Mouse (Mus musculus) kidney, embryonic 15.5 days (tissue): ENCODE measurements around the gene P2ry6. TPM values are rescaled to one million over a fixed set of nuclear protein-coding genes. Genes with fewer than 3 reads are reported as not detected.

Source experiments
- ATAC-seq: fragments of 200-750 bp; cut with Nextera tagmentation; replicated peaks from 2 replicates; pipeline ENCODE4 v1.8.0; 2017; ENCODE audit warnings: moderate TSS enrichment; ENCODE audit not compliant: low FRiP score
- H3K27ac ChIP-seq: fragments of 300-500 bp; sonication (generic); 2 replicates; pipeline ENCODE4 v1.5.1; 2015; ENCODE audit warnings: mild to moderate bottlenecking, inconsistent platforms
- H3K27me3 ChIP-seq: fragments of 300-500 bp; sonication (generic); 2 replicates; pipeline ENCODE4 v1.6.1; 2015; ENCODE audit warnings: inconsistent platforms
- H3K36me3 ChIP-seq: fragments of 300-500 bp; sonication (generic); 2 replicates; pipeline ENCODE4 v1.6.1; 2015; ENCODE audit warnings: inconsistent platforms
- H3K4me1 ChIP-seq: fragments of 300-500 bp; sonication (generic); 2 replicates; pipeline ENCODE4 v1.6.1; 2015; ENCODE audit warnings: inconsistent platforms
- H3K4me2 ChIP-seq: fragments of 300-500 bp; sonication (generic); 2 replicates; pipeline ENCODE4 v1.6.1; 2015; ENCODE audit warnings: moderate library complexity, mild to moderate bottlenecking, inconsistent platforms
- H3K4me3 ChIP-seq: fragments of 300-500 bp; sonication (generic); replicated peaks from 2 replicates; pipeline ENCODE4 v1.5.1; 2015; ENCODE audit warnings: mild to moderate bottlenecking, inconsistent platforms
- H3K9ac ChIP-seq: fragments of 300-500 bp; sonication (generic); 2 replicates; pipeline ENCODE4 v1.6.1; 2015; ENCODE audit warnings: mild to moderate bottlenecking, inconsistent platforms
- H3K9me3 ChIP-seq: fragments of 300-500 bp; sonication (generic); replicated peaks from 2 replicates; pipeline ENCODE4 v1.6.1; 2016; ENCODE audit warnings: inconsistent platforms
- WGBS: fragments of 180-500 bp; shearing (Covaris S2); methylation state at CpG from one replicate; pipeline ENCODE4 v1.1.7; 2015; ENCODE audit warnings: mixed read lengths; 5-methylcytosine and 5-hydroxymethylcytosine counted together
- polyA plus RNA-seq: library from polyadenylated mRNA; unstranded; fragments of >200 nt; fragmentation: Nextera tagmentation; extraction: Ambion mirVana; gene quantifications from 2 replicates; pipeline ENCODE4 v1.2.1, GENCODE M21; 2015

Gene P2ry6
- polyA plus RNA-seq, 1 experiment from 2014 or later = 5.2 TPM

GRCm38 (mm10) chr7:100960462-100960861, 14.0 kb downstream of the P2ry6 start:
- Histone ChIP-seq H3K36me3 (no peaks in the 10 kb centered on the region), H3K9me3 (no peaks in the 10 kb centered on the region), H3K27ac (no peak overlapping the region), H3K4me3 (no peak overlapping the region), H3K4me1 (peaks cover 5% of the 10 kb centered on the region; the same call in 1 of the 2 replicates), H3K9ac (no peak overlapping the region), H3K27me3 (no peaks in the 10 kb centered on the region), H3K4me2 (no peak overlapping the region)
- no peak for ATAC-seq
- WGBS = 74% methylated on average over 2 of the region's 2 CpGs

- H3K27me3 ChIP-seq = no peaks in the 10 kb centered on the region
- H3K4me1 ChIP-seq = 0 out of 2 replicates have a peak, but pooled peaks cover 2% of the 10 kb centered on the region
- no peaks in the 10 kb centered on the region for H3K36me3 ChIP-seq
- H3K27ac ChIP-seq = no peak overlapping the region
- no peak overlapping the region for H3K4me2 ChIP-seq
- no peak for ATAC-seq
- 96% methylated on average over 2 of the region's 2 CpGs for WGBS
- no peaks in the 10 kb centered on the region for H3K9me3 ChIP-seq
- H3K9ac ChIP-seq = no peak overlapping the region
- no peak overlapping the region for H3K4me3 ChIP-seq
Measured at GRCm38 (mm10) chr7:100958426-100958825, 16.0 kb downstream of the P2ry6 start.

GRCm38 (mm10) chr7:100952686-100953085, 21.8 kb downstream of the P2ry6 start:
- Histone ChIP-seq H3K4me2 (no peak overlapping the region), H3K27me3 (no peaks in the 10 kb centered on the region), H3K4me3 (no peak overlapping the region), H3K27ac (0 out of 2 replicates have a peak overlapping the region, but pooled peaks have one; percentile 14), H3K9ac (no peak overlapping the region), H3K9me3 (no peaks in the 10 kb centered on the region), H3K36me3 (no peaks in the 10 kb centered on the region), H3K4me1 (peaks cover 35% of the 10 kb centered on the region)
- ATAC-seq = no peak
- WGBS = 82% methylated on average over 7 of the region's 7 CpGs

GRCm38 (mm10) chr7:100951903-100952302, 22.5 kb downstream of the P2ry6 start:
- Histone ChIP-seq H3K4me2 (no peak overlapping the region), H3K4me1 (peaks cover 38% of the 10 kb centered on the region), H3K9ac (no peak overlapping the region), H3K9me3 (no peaks in the 10 kb centered on the region), H3K36me3 (no peaks in the 10 kb centered on the region), H3K27me3 (no peaks in the 10 kb centered on the region), H3K27ac (peak overlapping the region; percentile 14; the same call in 1 of the 2 replicates), H3K4me3 (no peak overlapping the region)
- no peak for ATAC-seq
- WGBS = 38% methylated on average over 2 of the region's 2 CpGs

GRCm38 (mm10) chr7:100950481-100951010, 23.9 kb downstream of the P2ry6 start:
- peak; percentile 78 for ATAC-seq
- H3K9ac ChIP-seq = no peak overlapping the region
- WGBS = 33% methylated on average over 12 of the region's 12 CpGs
- no peaks in the 10 kb centered on the region for H3K27me3 ChIP-seq
- no peaks in the 10 kb centered on the region for H3K36me3 ChIP-seq
- H3K4me2 ChIP-seq = no peak overlapping the region
- H3K9me3 ChIP-seq = no peaks in the 10 kb centered on the region
- peak overlapping the region; percentile 83 for H3K27ac ChIP-seq
- peaks cover 44% of the 10 kb centered on the region for H3K4me1 ChIP-seq
- H3K4me3 ChIP-seq = no peak overlapping the region

GRCm38 (mm10) chr7:100950031-100950430, 24.4 kb downstream of the P2ry6 start:
- Histone ChIP-seq H3K9ac (no peak overlapping the region; the same call in 1 of the 2 replicates), H3K4me3 (no peak overlapping the region), H3K27me3 (no peaks in the 10 kb centered on the region), H3K27ac (peak overlapping the region; percentile 83), H3K4me2 (no peak overlapping the region), H3K4me1 (peaks cover 44% of the 10 kb centered on the region), H3K9me3 (no peaks in the 10 kb centered on the region), H3K36me3 (no peaks in the 10 kb centered on the region)
- WGBS = 47% methylated on average over 5 of the region's 5 CpGs
- ATAC-seq = peak; percentile 26; the same call in 1 of the 2 replicates

GRCm38 (mm10) chr7:100944738-100945137, 29.7 kb downstream of the P2ry6 start:
- Histone ChIP-seq H3K36me3 (no peaks in the 10 kb centered on the region), H3K27ac (no peak overlapping the region), H3K4me1 (peaks cover 40% of the 10 kb centered on the region), H3K9me3 (no peaks in the 10 kb centered on the region), H3K9ac (no peak overlapping the region), H3K4me2 (no peak overlapping the region), H3K27me3 (no peaks in the 10 kb centered on the region), H3K4me3 (no peak overlapping the region)
- ATAC-seq = no peak
- 85% methylated on average over 5 of the region's 5 CpGs for WGBS

- ATAC-seq = no peak
- Histone ChIP-seq H3K9me3 (no peaks in the 10 kb centered on the region), H3K4me2 (no peak overlapping the region), H3K27ac (no peak overlapping the region), H3K9ac (no peak overlapping the region), H3K4me3 (no peak overlapping the region), H3K4me1 (peaks cover 36% of the 10 kb centered on the region), H3K27me3 (no peaks in the 10 kb centered on the region), H3K36me3 (no peaks in the 10 kb centered on the region)
- WGBS = 69% methylated on average over 2 of the region's 2 CpGs
Measured at GRCm38 (mm10) chr7:100944306-100944705, 30.1 kb downstream of the P2ry6 start.

GRCm38 (mm10) chr7:100942789-100943615, 31.4 kb downstream of the P2ry6 start:
- no peak overlapping the region for H3K4me3 ChIP-seq
- H3K27ac ChIP-seq = peak overlapping the region; percentile 2; the same call in 1 of the 2 replicates
- no peaks in the 10 kb centered on the region for H3K9me3 ChIP-seq
- ATAC-seq = peak; percentile 70; the same call in 1 of the 2 replicates
- H3K9ac ChIP-seq = no peak overlapping the region
- H3K36me3 ChIP-seq = no peaks in the 10 kb centered on the region
- H3K27me3 ChIP-seq = no peaks in the 10 kb centered on the region
- peaks cover 36% of the 10 kb centered on the region for H3K4me1 ChIP-seq
- H3K4me2 ChIP-seq = no peak overlapping the region
- 27% methylated on average over 12 of the region's 12 CpGs for WGBS

GRCm38 (mm10) chr7:100941169-100941568, 33.3 kb downstream of the P2ry6 start:
- no peak overlapping the region for H3K27ac ChIP-seq
- H3K36me3 ChIP-seq = no peaks in the 10 kb centered on the region
- H3K4me3 ChIP-seq = no peak overlapping the region
- no peaks in the 10 kb centered on the region for H3K27me3 ChIP-seq
- no peak overlapping the region for H3K4me2 ChIP-seq
- H3K9me3 ChIP-seq = no peaks in the 10 kb centered on the region
- ATAC-seq = no peak
- no peak overlapping the region for H3K9ac ChIP-seq
- peaks cover 27% of the 10 kb centered on the region for H3K4me1 ChIP-seq
- 38% methylated on average over 5 of the region's 5 CpGs for WGBS

- no peak for ATAC-seq
- Histone ChIP-seq H3K9ac (no peak overlapping the region), H3K27me3 (no peaks in the 10 kb centered on the region), H3K4me2 (no peak overlapping the region), H3K9me3 (no peaks in the 10 kb centered on the region), H3K4me1 (peaks cover 18% of the 10 kb centered on the region), H3K36me3 (no peaks in the 10 kb centered on the region), H3K4me3 (no peak overlapping the region), H3K27ac (no peak overlapping the region)
- 85% methylated on average over 16 of the region's 16 CpGs for WGBS
Measured at GRCm38 (mm10) chr7:100938106-100938505, 36.3 kb downstream of the P2ry6 start.

GRCm38 (mm10) chr7:100937481-100937880, 37.0 kb downstream of the P2ry6 start:
- Histone ChIP-seq H3K4me2 (no peak overlapping the region), H3K4me3 (no peak overlapping the region), H3K27ac (no peak overlapping the region), H3K9me3 (no peaks in the 10 kb centered on the region), H3K4me1 (peaks cover 15% of the 10 kb centered on the region), H3K36me3 (no peaks in the 10 kb centered on the region), H3K9ac (no peak overlapping the region), H3K27me3 (no peaks in the 10 kb centered on the region)
- ATAC-seq = no peak
- 78% methylated on average over 3 of the region's 3 CpGs for WGBS
